Mouse (Mus musculus): ENCODE results near the gene Fam110a. TPM values are rescaled to one million over a fixed set of nuclear protein-coding genes. Genes with fewer than 3 reads are reported as not detected.

Fam110a gene
- polyA plus RNA-seq, 1 experiment from 2014 or later, result 11.1 TPM

DNA sequence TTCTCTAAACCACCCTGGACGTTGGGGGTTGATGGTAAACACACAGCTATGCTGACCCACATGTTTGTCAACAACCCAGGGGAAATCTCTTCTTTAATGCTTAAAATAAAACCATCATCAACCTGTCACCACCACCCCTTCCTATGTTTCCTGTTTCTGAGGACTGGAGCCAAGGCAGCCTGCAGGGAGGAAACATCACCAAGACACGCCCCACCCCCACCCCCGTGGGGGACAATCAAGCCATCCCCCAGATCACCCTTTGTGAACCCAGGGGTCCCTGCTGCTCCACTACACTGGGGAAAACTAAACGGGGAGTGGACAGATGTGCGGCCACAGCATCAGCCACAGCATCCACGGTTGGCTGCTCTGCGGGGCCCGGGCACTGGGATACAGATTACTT lies 11.6 kb downstream of the Fam110a start:
- Histone ChIP-seq H3K36me3 (peaks cover 26% of the 10 kb centered on the region), H3K4me2 (no peak overlapping the region), H3K4me3 (no peak overlapping the region), H3K27me3 (replicated peaks) (peaks cover 21% of the 10 kb centered on the region), H3K4me1 (peaks cover 53% of the 10 kb centered on the region), H3K9me3 (replicated peaks) (no peaks in the 10 kb centered on the region), H3K27ac (no peak overlapping the region), H3K9ac (no peak overlapping the region)
- 73% methylated on average over 8 of the region's 8 CpGs for WGBS (ENCODE audit: insufficient replicate concordance)
- ATAC-seq, result no peak

- Histone ChIP-seq H3K4me2 (no peak overlapping the region), H3K36me3 (peaks cover 26% of the 10 kb centered on the region), H3K27ac (no peak overlapping the region), H3K4me3 (no peak overlapping the region), H3K9me3 (replicated peaks) (no peaks in the 10 kb centered on the region), H3K4me1 (peaks cover 47% of the 10 kb centered on the region), H3K27me3 (replicated peaks) (peaks cover 15% of the 10 kb centered on the region), H3K9ac (no peak overlapping the region)
- ATAC-seq, result no peak
- 33% methylated on average over 2 of the region's 2 CpGs for WGBS (ENCODE audit: insufficient replicate concordance)
These were observed 12.2 kb downstream of the Fam110a start for GRCm38 (mm10) chr2:151967792-151968191.

DNA sequence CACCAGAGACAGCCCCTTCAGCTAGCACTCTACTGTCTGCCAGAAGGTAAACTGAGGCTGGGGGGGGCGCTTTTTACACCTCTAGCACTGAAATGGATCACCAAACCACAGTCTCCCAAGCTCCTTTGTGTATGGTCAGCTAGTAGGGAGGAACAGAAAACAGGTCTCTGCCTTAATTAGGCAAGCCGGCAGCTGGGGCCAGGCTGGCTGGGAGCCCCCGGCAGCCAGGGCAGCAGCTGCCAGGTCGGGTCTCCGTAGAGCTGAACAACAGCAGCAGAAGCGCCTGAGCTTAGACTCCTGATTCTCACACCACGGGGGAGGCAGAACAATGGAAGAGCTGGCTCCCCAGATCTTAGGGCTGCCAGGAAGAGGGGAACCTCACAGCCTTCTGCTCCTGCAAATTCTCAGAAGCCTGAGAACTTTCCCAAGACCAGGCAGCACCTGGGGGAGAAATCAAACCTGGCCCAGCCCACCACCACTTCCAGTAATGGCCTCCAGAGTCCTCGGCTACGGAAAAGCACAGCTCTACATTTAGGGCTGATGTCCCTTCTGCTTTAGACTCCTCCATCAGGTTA lies 12.8 kb downstream of the Fam110a start:
- Histone ChIP-seq H3K27ac (no peak overlapping the region), H3K4me1 (peaks cover 45% of the 10 kb centered on the region), H3K27me3 (replicated peaks) (peaks cover 9% of the 10 kb centered on the region), H3K9ac (no peak overlapping the region), H3K9me3 (replicated peaks) (no peaks in the 10 kb centered on the region), H3K4me3 (no peak overlapping the region), H3K36me3 (peaks cover 26% of the 10 kb centered on the region), H3K4me2 (no peak overlapping the region)
- 56% methylated on average over 9 of the region's 9 CpGs for WGBS (ENCODE audit: insufficient replicate concordance)
- ATAC-seq, result no peak

GRCm38 (mm10) chr2:151964052-151964451 lies 16.0 kb downstream of the Fam110a start:
- Histone ChIP-seq H3K4me3 (no peak overlapping the region), H3K9ac (no peak overlapping the region), H3K4me1 (peaks cover 32% of the 10 kb centered on the region), H3K27me3 (replicated peaks) (no peaks in the 10 kb centered on the region), H3K36me3 (peaks cover 10% of the 10 kb centered on the region), H3K9me3 (replicated peaks) (no peaks in the 10 kb centered on the region), H3K4me2 (no peak overlapping the region), H3K27ac (no peak overlapping the region)
- no peak for ATAC-seq
- WGBS (ENCODE audit: insufficient replicate concordance), result 37% methylated on average over 9 of the region's 9 CpGs

DNA sequence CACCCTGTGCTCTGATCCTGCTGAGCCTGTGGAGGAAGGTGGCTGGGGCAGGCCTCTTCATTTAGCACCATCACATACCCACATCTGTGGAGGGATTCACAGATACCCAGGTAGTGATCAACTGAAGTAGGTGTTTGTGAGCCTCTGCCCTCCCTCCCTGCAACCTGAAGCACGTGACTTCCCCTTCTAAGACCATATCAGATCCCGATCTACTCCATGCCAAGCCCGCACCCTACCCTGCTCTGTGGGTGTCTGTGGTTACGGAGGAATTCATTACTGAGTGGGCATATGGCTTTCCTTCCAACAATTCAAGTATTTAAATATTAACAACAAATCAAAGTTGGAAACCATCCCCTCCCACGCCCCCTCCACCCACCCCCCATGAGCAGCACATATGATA lies 16.7 kb downstream of the Fam110a start:
- Histone ChIP-seq H3K27me3 (replicated peaks) (no peaks in the 10 kb centered on the region), H3K4me3 (no peak overlapping the region), H3K4me2 (no peak overlapping the region), H3K9ac (no peak overlapping the region), H3K36me3 (peaks cover 3% of the 10 kb centered on the region), H3K4me1 (peaks cover 29% of the 10 kb centered on the region), H3K9me3 (replicated peaks) (no peaks in the 10 kb centered on the region), H3K27ac (no peak overlapping the region)
- WGBS (ENCODE audit: insufficient replicate concordance), result 53% methylated on average over 5 of the region's 5 CpGs
- no peak for ATAC-seq

DNA sequence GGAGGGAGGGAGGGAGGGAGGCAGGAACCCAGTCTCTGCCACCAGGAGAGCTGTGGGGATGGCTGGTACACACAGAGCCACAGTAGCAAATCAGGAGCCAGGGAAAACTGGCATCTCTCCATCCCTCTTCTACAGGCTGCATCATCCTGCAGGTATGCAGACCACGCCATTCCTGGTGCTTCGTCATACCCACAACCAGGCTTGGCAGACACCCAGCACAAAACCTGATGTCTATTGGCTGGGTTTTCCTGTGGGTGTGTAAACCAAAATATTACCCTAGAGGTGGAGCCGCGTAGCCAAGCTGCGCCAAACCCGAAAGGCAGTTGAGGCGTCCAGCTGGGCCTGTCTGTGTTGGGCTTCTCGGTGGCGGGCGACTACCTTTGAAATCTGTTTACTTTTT lies 17.5 kb downstream of the Fam110a start:
- Histone ChIP-seq H3K27ac (no peak overlapping the region), H3K36me3 (no peaks in the 10 kb centered on the region), H3K4me3 (no peak overlapping the region), H3K27me3 (replicated peaks) (no peaks in the 10 kb centered on the region), H3K9ac (no peak overlapping the region), H3K9me3 (replicated peaks) (no peaks in the 10 kb centered on the region), H3K4me1 (peaks cover 25% of the 10 kb centered on the region), H3K4me2 (no peak overlapping the region)
- no peak for ATAC-seq
- WGBS (ENCODE audit: insufficient replicate concordance), result 70% methylated on average over 10 of the region's 10 CpGs

GRCm38 (mm10) chr2:151961284-151962196 lies 18.5 kb downstream of the Fam110a start:
- 0 out of 2 replicates have a peak overlapping the region, but pooled peaks have one; percentile 13 for H3K27ac ChIP-seq

GRCm38 (mm10) chr2:151959274-151959673 lies 20.7 kb downstream of the Fam110a start:
- ATAC-seq, result peak; percentile 50
- 51% methylated on average over 5 of the region's 5 CpGs for WGBS (ENCODE audit: insufficient replicate concordance)
- peaks cover 25% of the 10 kb centered on the region for H3K4me1 ChIP-seq
- no peak overlapping the region for H3K9ac ChIP-seq
- 0 out of 2 replicates have a peak overlapping the region, but pooled peaks have one; percentile 27 for H3K27ac ChIP-seq
- no peak overlapping the region for H3K4me2 ChIP-seq
- no peaks in the 10 kb centered on the region for H3K36me3 ChIP-seq
- no peak overlapping the region for H3K4me3 ChIP-seq
- no peaks in the 10 kb centered on the region for H3K9me3 ChIP-seq (replicated peaks)
- no peaks in the 10 kb centered on the region for H3K27me3 ChIP-seq (replicated peaks)

More at GRCm38 (mm10) chr2:151961284-151962196, 18.5 kb downstream of the Fam110a start:
- Histone ChIP-seq H3K4me1 (peaks cover 25% of the 10 kb centered on the region), H3K27me3 (replicated peaks) (no peaks in the 10 kb centered on the region), H3K9ac (no peak overlapping the region), H3K4me2 (no peak overlapping the region), H3K36me3 (no peaks in the 10 kb centered on the region), H3K9me3 (replicated peaks) (no peaks in the 10 kb centered on the region), H3K4me3 (no peak overlapping the region)
- 58% methylated on average over 9 of the region's 9 CpGs for WGBS (ENCODE audit: insufficient replicate concordance)
- ATAC-seq, result no peak

GRCm38 (mm10) chr2:151956500-151957137 lies 23.4 kb downstream of the Fam110a start:
- WGBS (ENCODE audit: insufficient replicate concordance), result 69% methylated on average over 4 of the region's 4 CpGs
- Histone ChIP-seq H3K4me1 (peaks cover 13% of the 10 kb centered on the region), H3K27ac (no peak overlapping the region), H3K4me2 (no peak overlapping the region), H3K27me3 (replicated peaks) (no peaks in the 10 kb centered on the region), H3K36me3 (no peaks in the 10 kb centered on the region), H3K9ac (no peak overlapping the region), H3K9me3 (replicated peaks) (no peaks in the 10 kb centered on the region), H3K4me3 (no peak overlapping the region)
- no peak for ATAC-seq

GRCm38 (mm10) chr2:151953665-151954064 lies 26.4 kb downstream of the Fam110a start:
- ATAC-seq, result no peak

DNA sequence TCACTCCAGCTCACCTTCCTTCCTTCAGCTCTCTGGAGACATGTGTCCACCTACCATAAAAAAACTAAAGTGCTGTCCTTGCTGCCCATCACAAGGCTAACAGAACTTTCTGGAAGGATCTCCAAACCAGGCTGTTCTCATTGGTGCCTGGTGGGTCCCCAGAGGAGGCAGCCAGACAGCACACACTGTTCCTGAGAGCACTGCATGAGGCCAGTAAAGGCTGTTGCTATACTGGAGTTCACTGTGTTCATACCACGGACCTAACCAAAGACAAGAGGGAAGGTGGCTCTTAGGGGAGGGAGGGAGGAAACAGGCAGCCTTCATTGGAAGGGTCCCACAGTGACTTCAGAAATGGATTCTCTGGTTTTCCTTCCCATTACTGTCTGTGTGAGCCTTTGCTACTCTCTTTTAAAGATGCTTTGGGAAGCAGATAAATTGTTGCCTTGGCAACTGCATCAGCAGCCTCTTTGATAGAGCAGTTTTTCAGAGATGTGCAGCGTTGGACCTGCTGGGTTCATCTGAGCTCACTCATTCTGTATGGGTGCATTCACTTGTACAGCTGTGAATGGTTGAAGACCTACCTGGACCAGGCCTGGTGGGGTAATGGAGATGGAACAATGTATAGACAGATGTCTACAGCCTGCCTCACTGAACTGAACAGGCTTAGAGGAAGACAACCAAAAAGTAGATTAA lies 30.8 kb downstream of the Fam110a start:
- Histone ChIP-seq H3K4me3 (no peak overlapping the region), H3K9me3 (replicated peaks) (no peaks in the 10 kb centered on the region), H3K27ac (no peak overlapping the region), H3K4me1 (no peaks in the 10 kb centered on the region), H3K4me2 (no peak overlapping the region), H3K27me3 (replicated peaks) (0 out of 2 replicates have a peak, but pooled peaks cover 6% of the 10 kb centered on the region), H3K9ac (no peak overlapping the region), H3K36me3 (no peaks in the 10 kb centered on the region)
- 49% methylated on average over 2 of the region's 2 CpGs for WGBS (ENCODE audit: insufficient replicate concordance)
- ATAC-seq, result no peak

More at GRCm38 (mm10) chr2:151953665-151954064, 26.4 kb downstream of the Fam110a start:
- no peak overlapping the region for H3K4me2 ChIP-seq
- no peaks in the 10 kb centered on the region for H3K27me3 ChIP-seq (replicated peaks)
- H3K4me1 ChIP-seq, result no peaks in the 10 kb centered on the region
- 65% methylated on average over 8 of the region's 8 CpGs for WGBS (ENCODE audit: insufficient replicate concordance)
- no peak overlapping the region for H3K4me3 ChIP-seq
- no peak overlapping the region for H3K9ac ChIP-seq
- no peak overlapping the region for H3K27ac ChIP-seq
- no peaks in the 10 kb centered on the region for H3K36me3 ChIP-seq
- no peaks in the 10 kb centered on the region for H3K9me3 ChIP-seq (replicated peaks)
